Mouse (Mus musculus): ENCODE data around the gene Gpr179. TPM values are rescaled to one million over a fixed set of nuclear protein-coding genes. Genes with fewer than 3 reads are reported as not detected.
"Not testable (repeated sequence)": the region's sequence is repeated elsewhere in the genome, so short reads cannot be mapped to it uniquely, and the experiment has no call there.

Gene Gpr179
- polyA plus RNA-seq, 1 experiment from 2014 or later, result 0.05 TPM

DNA sequence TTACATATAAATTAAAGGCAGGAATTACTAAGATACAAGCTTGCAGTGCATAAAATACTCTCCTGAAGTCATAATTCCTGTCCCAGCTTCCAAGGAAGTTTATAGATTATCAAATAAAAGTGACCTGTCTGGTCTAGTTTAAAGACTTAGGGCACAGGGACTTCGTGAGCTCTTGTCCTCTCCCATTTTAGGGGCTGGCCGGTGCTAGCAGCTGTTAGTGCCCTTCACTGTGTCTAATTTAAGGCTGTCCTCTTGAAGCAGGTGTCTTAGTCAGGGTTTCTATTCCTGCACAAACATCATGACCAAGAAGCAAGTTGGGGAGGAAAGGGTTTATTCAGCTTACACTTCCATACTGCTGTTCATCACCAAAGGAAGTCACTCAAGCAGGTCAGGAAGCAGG lies 21.5 kb upstream of the Gpr179 start:
- H3K4me2 ChIP-seq, result no peak overlapping the region
- peaks cover 22% of the 10 kb centered on the region for H3K4me1 ChIP-seq (replicated peaks)
- ATAC-seq (replicated peaks; ENCODE audit: insufficient number of reproducible peaks, insufficient read depth, low FRiP score, low read depth), result no peak
- no peaks in the 10 kb centered on the region for H3K27me3 ChIP-seq
- peaks cover 18% of the 10 kb centered on the region for H3K36me3 ChIP-seq
- H3K9me3 ChIP-seq (replicated peaks), result no peaks in the 10 kb centered on the region
- 0 out of 2 replicates have a peak overlapping the region, but pooled peaks have one; percentile 3 for H3K27ac ChIP-seq
- no peak overlapping the region for H3K4me3 ChIP-seq
- no peak overlapping the region for H3K9ac ChIP-seq
- WGBS, result 61% methylated on average over 2 of the region's 2 CpGs

DNA sequence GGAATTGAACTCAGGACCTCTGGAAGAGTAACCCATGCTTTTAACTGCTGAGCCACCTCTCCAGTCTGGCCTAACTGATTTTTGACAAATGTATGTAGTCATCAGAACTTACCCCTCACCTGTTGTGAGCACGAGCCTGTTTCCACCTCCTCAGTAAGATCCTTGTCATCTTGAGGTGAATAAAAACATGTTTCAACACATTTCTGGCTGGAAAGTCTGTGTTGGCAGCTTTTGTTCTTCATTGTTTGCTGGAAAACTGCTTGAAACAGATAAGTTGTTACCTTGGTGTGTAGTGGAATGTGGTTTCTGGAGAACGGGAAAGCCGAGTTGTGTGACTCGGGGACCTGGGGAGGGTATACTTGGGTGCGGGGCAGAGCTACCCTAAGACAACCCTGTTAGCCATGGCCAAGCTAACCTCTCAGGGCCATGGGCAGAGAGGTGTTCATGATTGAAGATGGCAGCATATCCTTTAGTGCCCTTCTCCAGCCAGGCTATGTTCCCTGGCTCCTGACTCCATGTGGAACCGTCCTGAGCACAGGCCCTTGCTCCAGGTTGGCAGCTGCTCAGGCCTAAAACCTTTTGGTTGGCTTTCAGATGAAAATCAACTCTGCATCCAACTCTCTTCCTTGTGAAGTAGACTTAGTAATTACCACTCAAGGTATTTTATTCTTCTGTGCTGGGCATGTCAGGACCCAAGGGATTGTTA lies 20.4 kb upstream of the Gpr179 start:
- Histone ChIP-seq H3K9me3 (replicated peaks) (no peaks in the 10 kb centered on the region), H3K27me3 (no peaks in the 10 kb centered on the region), H3K9ac (no peak overlapping the region), H3K36me3 (peaks cover 7% of the 10 kb centered on the region; the same call in 1 of the 2 replicates), H3K4me2 (no peak overlapping the region), H3K4me3 (no peak overlapping the region), H3K4me1 (replicated peaks) (peaks cover 27% of the 10 kb centered on the region), H3K27ac (no peak overlapping the region)
- WGBS, result 63% methylated on average over 6 of the region's 6 CpGs
- ATAC-seq (replicated peaks; ENCODE audit: insufficient number of reproducible peaks, insufficient read depth, low FRiP score, low read depth), result no peak

DNA sequence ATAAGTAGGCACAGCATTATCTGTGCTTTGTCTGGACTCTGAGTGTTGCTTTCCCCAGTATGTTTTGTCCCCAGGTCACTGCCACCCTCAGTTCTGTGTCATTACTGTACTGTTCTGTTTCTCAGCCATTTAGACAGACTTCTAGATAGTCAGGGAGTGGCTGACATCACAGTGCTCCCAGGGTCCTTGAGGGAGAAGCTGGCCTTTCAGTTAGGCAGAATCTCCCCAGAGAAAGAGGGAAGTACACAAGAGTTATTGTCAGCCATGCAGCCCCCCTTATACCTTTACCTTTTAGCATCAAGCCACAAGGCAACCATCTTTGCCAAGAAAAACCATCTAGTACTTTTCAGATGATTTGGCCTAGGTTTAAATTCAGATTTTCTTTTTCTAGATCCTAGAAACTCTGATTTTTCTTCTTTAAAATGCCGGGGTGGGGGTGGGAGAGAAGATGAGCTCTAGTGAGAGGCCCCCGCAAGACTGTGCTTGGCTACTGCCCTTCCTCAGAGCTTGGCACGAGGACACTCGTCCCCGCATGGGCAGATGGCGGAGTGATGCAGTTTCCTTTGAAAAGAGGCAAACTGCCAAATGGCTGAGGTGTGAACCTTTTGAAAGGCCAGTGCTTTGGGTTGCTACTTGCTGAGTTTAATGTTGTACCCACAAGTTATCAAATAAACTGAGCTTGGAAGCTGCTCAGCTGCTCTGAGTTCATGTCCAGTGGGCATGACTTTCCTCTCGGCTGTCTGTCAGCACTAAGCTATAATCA lies 18.6 kb upstream of the Gpr179 start:
- ATAC-seq (replicated peaks; ENCODE audit: insufficient number of reproducible peaks, insufficient read depth, low FRiP score, low read depth), result no peak
- no peak overlapping the region for H3K9ac ChIP-seq
- WGBS, result 47% methylated on average over 7 of the region's 7 CpGs
- H3K9me3 ChIP-seq (replicated peaks), result no peaks in the 10 kb centered on the region
- H3K36me3 ChIP-seq, result peaks cover 6% of the 10 kb centered on the region; the same call in 1 of the 2 replicates
- H3K4me2 ChIP-seq, result no peak overlapping the region
- no peaks in the 10 kb centered on the region for H3K27me3 ChIP-seq
- no peak overlapping the region for H3K27ac ChIP-seq
- peaks cover 37% of the 10 kb centered on the region for H3K4me1 ChIP-seq (replicated peaks)
- H3K4me3 ChIP-seq, result no peak overlapping the region

DNA sequence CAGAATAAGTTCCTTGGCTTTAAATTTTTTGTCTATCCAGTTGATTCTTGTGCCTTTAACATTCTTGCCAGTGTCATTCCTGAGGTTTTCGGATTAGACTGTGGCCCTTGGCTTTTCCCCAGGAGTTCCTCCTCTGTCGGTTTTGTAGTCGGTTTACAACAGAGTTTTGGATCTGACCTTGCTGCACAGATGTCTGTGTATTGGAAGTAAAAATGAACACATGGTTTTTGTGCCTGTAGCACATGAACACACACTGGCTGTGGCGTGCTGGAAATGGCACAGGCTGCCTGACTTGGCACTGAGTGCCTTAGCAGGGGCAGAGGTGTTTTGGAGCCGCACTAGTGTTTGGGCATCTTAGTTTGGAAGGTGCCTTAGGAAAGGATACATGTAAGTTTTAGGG lies 16.6 kb upstream of the Gpr179 start:
- Histone ChIP-seq H3K27ac (no peak overlapping the region), H3K9me3 (replicated peaks) (no peaks in the 10 kb centered on the region), H3K36me3 (no peaks in the 10 kb centered on the region), H3K4me1 (replicated peaks) (peaks cover 57% of the 10 kb centered on the region), H3K27me3 (no peaks in the 10 kb centered on the region), H3K4me3 (no peak overlapping the region), H3K9ac (no peak overlapping the region), H3K4me2 (no peak overlapping the region)
- no peak for ATAC-seq (replicated peaks; ENCODE audit: insufficient number of reproducible peaks, insufficient read depth, low FRiP score, low read depth)
- WGBS, result 75% methylated on average over 5 of the region's 5 CpGs

DNA sequence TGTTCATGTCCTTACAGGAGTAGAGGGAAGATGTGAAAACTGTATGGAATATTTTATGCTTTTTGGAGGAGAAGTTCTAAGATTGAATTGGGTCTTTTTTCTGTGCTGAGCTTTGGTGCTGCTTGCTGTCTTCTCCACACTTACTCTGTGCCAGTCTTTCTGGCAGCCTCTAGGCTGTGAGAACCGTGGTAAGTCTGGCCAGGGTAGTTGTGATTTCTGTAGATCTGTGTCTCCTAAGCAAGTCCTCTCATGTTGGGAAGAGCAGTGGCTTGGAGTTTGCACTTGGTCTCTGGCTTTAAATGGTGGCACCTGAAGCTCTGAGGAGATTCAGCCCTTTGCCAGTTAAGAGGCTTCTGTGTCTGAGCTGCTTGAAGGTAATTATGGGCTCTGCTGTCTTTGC lies 13.7 kb upstream of the Gpr179 start:
- H3K27me3 ChIP-seq, result no peaks in the 10 kb centered on the region
- no peaks in the 10 kb centered on the region for H3K9me3 ChIP-seq (replicated peaks)
- WGBS, result 32% methylated on average over 1 of the region's 1 CpGs
- H3K27ac ChIP-seq, result no peak overlapping the region
- H3K4me3 ChIP-seq, result no peak overlapping the region
- no peak for ATAC-seq (replicated peaks; ENCODE audit: insufficient number of reproducible peaks, insufficient read depth, low FRiP score, low read depth)
- peak overlapping the region; percentile 21; the same call in 1 of the 2 replicates for H3K9ac ChIP-seq
- H3K36me3 ChIP-seq, result no peaks in the 10 kb centered on the region
- H3K4me1 ChIP-seq (replicated peaks), result peaks cover 53% of the 10 kb centered on the region
- peak overlapping the region; percentile 75 for H3K4me2 ChIP-seq

DNA sequence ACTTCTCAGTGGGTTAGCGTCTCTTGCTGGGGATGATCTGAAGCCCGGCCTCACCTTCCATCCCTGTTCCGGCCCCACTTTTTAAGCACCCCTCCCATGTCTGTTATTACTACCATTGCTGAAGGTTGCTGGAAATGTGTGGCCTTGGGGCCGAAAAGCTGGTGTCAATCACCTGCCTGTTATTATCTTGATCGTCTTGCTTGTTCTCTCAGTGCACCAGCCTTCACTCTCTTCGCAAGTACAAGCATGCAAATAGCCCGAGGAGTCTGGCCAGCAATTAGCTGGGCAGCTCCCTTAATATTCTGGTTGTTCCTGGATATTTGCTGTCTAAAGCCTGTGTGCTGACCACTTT lies 11.7 kb upstream of the Gpr179 start:
- Histone ChIP-seq H3K9me3 (replicated peaks) (no peaks in the 10 kb centered on the region), H3K27ac (peak overlapping the region; percentile 94)

DNA sequence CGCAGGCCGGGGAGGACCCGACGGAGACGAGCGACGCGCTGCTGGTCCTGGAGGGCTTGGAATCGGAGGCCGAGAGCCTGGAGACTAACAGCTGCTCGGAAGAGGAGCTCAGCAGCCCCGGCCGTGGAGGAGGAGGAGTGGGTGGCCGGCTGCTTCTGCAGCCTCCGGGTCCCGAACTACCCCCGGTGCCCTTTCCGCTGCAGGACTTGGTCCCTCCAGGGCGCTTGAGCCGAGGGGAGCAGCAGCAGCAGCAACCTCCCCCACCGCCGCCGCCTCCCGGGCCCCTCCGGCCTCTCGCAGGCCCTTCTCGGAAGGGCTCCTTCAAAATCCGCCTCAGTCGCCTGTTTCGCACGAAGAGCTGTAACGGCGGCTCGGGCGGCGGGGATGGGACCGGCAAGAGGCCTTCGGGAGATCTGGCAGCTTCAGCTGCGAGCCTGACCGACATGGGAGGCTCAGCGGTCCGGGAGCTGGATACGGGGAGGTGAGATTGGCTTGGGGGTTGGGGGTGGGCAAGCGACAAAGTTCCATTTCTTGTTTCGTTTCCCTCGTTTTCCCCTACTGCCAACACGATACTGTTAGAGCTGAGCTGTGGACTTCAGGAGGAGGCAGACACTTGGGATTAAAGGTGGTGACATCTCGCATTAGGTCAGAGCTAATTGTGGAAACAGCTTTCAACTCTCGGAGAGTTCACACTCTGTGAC lies 11.2 kb upstream of the Gpr179 start:
- peak; percentile 36 for ATAC-seq (replicated peaks; ENCODE audit: insufficient number of reproducible peaks, insufficient read depth, low FRiP score, low read depth)
- peak overlapping the region; percentile 98 for H3K9ac ChIP-seq
- peak overlapping the region; percentile 91 for H3K4me3 ChIP-seq
- H3K27ac ChIP-seq, result peak overlapping the region; percentile 94
- H3K9me3 ChIP-seq (replicated peaks), result no peaks in the 10 kb centered on the region
- peak overlapping the region; percentile 75 for H3K4me2 ChIP-seq
- no peaks in the 10 kb centered on the region for H3K36me3 ChIP-seq
- H3K27me3 ChIP-seq, result no peaks in the 10 kb centered on the region
- H3K4me1 ChIP-seq (replicated peaks), result peaks cover 40% of the 10 kb centered on the region
- under 1% methylated on average over 49 of the region's 49 CpGs for WGBS

More for the DNA sequence above, 11.7 kb upstream of the Gpr179 start:
- peak overlapping the region; percentile 91 for H3K4me3 ChIP-seq
- H3K9ac ChIP-seq, result peak overlapping the region; percentile 98
- no peaks in the 10 kb centered on the region for H3K27me3 ChIP-seq
- peaks cover 43% of the 10 kb centered on the region for H3K4me1 ChIP-seq (replicated peaks)
- H3K4me2 ChIP-seq, result peak overlapping the region; percentile 75
- H3K36me3 ChIP-seq, result no peaks in the 10 kb centered on the region
- no peak for ATAC-seq (replicated peaks; ENCODE audit: insufficient number of reproducible peaks, insufficient read depth, low FRiP score, low read depth)
- WGBS, result 1% methylated on average over 7 of the region's 7 CpGs

DNA sequence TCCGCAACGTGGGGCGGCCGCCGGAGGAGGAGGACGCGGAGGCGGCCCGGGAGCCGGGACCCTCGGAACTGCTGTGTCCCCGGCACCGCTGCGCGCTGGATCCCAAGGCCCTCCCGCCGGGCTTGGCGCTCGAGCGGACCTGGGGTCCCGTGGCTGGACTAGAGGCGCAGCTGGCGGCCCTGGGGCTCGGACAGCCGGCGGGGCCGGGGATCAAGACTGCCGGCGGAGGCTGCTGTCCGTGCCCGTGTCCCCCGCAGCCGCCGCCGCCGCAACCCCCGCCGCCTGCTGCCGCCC lies 10.7 kb upstream of the Gpr179 start:
- Histone ChIP-seq H3K36me3 (no peaks in the 10 kb centered on the region), H3K27me3 (no peaks in the 10 kb centered on the region), H3K9me3 (replicated peaks) (no peaks in the 10 kb centered on the region), H3K4me3 (peak overlapping the region; percentile 91), H3K4me2 (peak overlapping the region; percentile 75), H3K9ac (peak overlapping the region; percentile 98), H3K27ac (peak overlapping the region; percentile 94), H3K4me1 (replicated peaks) (peaks cover 36% of the 10 kb centered on the region)
- ATAC-seq (replicated peaks; ENCODE audit: insufficient number of reproducible peaks, insufficient read depth, low FRiP score, low read depth), result peak; percentile 36
- 1% methylated on average over 38 of the region's 39 CpGs for WGBS

DNA sequence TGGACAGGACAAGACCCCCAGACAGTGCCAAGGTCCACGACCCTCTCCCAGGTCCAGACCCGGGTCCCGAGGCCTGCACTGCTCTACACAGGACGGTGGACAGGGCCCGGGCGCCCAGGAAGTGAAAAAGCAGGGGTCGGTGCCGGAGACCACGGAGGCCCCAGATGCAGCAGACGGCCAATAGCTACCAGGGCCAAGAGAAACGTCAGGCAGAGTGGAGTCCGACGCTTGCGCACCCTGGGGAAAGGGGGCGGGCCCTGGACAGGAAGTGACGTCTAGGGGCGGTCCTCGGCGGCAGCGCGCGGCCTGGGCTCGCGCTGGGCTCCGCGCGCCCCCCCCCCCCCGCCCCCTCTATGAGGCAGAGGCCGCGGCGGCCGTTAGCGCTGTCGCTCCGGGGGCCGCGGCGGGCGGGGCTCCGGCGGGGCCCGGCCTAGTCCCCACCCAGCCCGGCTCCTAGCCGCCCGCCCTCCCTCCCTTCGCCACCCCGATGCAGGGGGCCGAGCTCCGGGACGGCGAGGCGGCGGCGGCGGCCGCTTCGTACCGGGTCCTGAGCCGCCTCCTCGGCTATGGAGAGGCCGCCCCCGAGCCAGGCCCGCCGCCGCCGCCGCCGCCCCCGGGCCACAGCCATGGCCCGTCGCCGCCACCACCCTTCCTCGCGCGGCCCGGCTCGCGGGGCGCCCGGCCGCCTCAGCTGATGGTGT lies 10.2 kb upstream of the Gpr179 start, which contains the start of gene Socs7:
Gene Socs7, plus strand, starts transcription at position 604 of the 701 bp plus-strand sequence.
- Histone ChIP-seq H3K9ac (peak within 1 kb of the TSS; percentile 98), H3K4me1 (replicated peaks) (peaks cover 34% of the 10 kb centered on the region), H3K4me3 (peak within 1 kb of the TSS; percentile 91), H3K9me3 (replicated peaks) (no peaks in the 10 kb centered on the region), H3K36me3 (no peaks in the 10 kb centered on the region), H3K27ac (peak within 1 kb of the TSS; percentile 94), H3K4me2 (peak within 1 kb of the TSS; percentile 75), H3K27me3 (no peaks in the 10 kb centered on the region)
- under 1% methylated on average over 33 of the region's 81 CpGs for WGBS
- ATAC-seq (replicated peaks; ENCODE audit: insufficient number of reproducible peaks, insufficient read depth, low FRiP score, low read depth), result peak; percentile 94

DNA sequence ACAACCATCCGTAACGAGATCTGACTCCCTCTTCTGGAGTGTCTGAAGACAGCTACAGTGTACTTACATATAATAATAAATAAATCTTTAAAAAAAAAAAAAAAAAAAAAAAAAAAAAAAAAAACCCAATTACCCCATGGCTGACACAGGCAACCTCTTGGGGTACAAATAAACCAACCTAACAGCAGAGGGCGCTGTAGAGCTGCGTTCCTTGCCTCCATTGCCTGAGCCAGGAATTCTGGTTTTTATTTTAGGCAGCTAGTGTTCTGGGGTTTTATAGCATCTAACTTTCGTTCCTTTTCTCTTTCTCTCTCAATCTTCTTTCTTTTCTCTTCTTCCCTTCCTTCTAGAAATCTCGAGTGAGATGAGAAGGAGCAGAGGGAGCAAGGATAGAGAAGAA lies 5.8 kb upstream of the Gpr179 start:
- not testable (repeated sequence) for ATAC-seq (replicated peaks; ENCODE audit: insufficient number of reproducible peaks, insufficient read depth, low FRiP score, low read depth); H3K4me3 ChIP-seq; H3K27me3 ChIP-seq; H3K9me3 ChIP-seq (replicated peaks); H3K36me3 ChIP-seq; H3K4me2 ChIP-seq; H3K9ac ChIP-seq; H3K4me1 ChIP-seq (replicated peaks); H3K27ac ChIP-seq
- WGBS, result 7% methylated on average over 4 of the region's 6 CpGs

DNA sequence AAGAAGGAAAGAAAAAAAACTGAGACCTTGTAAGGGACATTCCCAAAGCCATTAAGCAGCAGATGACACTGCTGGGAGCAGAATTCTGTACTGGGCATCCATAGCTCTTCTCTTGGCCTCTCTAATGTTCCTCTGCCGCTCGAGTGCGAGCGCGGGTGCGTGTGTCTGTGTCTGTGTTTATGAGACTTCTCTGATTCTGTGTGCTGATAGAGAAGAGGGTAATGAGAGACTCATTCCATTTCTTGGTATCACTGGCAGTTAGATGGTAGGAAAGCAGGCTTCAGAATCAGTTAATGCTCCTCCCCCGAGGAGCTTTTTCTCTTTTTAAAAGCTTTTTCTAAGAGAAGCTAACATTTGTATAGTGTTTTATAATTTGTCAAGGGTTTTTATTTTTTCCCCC lies 3.4 kb upstream of the Gpr179 start:
- Histone ChIP-seq H3K4me3 (no peak overlapping the region), H3K4me2 (no peak overlapping the region), H3K9ac (no peak overlapping the region), H3K27me3 (no peaks in the 10 kb centered on the region), H3K27ac (no peak overlapping the region), H3K4me1 (replicated peaks) (peaks cover 2% of the 10 kb centered on the region), H3K9me3 (replicated peaks) (no peaks in the 10 kb centered on the region), H3K36me3 (no peaks in the 10 kb centered on the region)
- no peak for ATAC-seq (replicated peaks; ENCODE audit: insufficient number of reproducible peaks, insufficient read depth, low FRiP score, low read depth)
- WGBS, result 83% methylated on average over 7 of the region's 7 CpGs
